Mouse (Mus musculus) liver, postnatal 0 days (tissue): ENCODE measurements around the gene Gnao1. TPM values are rescaled to one million over a fixed set of nuclear protein-coding genes. Genes with fewer than 3 reads are reported as not detected.

Experiments used
- ATAC-seq: fragments of 200-750 bp; cut with Nextera tagmentation; 2 replicates; pipeline ENCODE4 v1.8.0; 2017; ENCODE audit warnings: mild to moderate bottlenecking, moderate library complexity
- DNase-seq: peaks from one replicate; pipeline ENCODE4 v3.0.0-alpha.2; 2016
- H3K27ac ChIP-seq: fragments of 300-500 bp; sonication (generic); 2 replicates; pipeline ENCODE4 v1.5.1; 2014; ENCODE audit warnings: antibody characterized with exemption, moderate library complexity, mild to moderate bottlenecking, low read depth
- H3K27me3 ChIP-seq: fragments of 300-500 bp; sonication (generic); 2 replicates; pipeline ENCODE4 v1.6.1; 2014; ENCODE audit warnings: low read length, control low read depth, mixed read lengths; ENCODE audit not compliant: insufficient read depth
- H3K36me3 ChIP-seq: fragments of 300-500 bp; sonication (generic); replicated peaks from 2 replicates; pipeline ENCODE4 v1.6.1; 2014; ENCODE audit warnings: mild to moderate bottlenecking, control low read depth, low read length, moderate library complexity, mixed read lengths; ENCODE audit not compliant: insufficient read depth
- H3K4me1 ChIP-seq: fragments of 300-500 bp; sonication (generic); 2 replicates; pipeline ENCODE4 v1.6.1; 2014; ENCODE audit warnings: antibody characterized with exemption, mild to moderate bottlenecking, control low read depth; ENCODE audit not compliant: insufficient read depth
- H3K4me2 ChIP-seq: fragments of 300-500 bp; sonication (generic); 2 replicates; pipeline ENCODE4 v1.6.1; 2014; ENCODE audit warnings: low read depth, mild to moderate bottlenecking, low read length, moderate library complexity, mixed read lengths
- H3K4me3 ChIP-seq: fragments of 300-500 bp; sonication (generic); 2 replicates; pipeline ENCODE4 v1.5.1; 2014; ENCODE audit warnings: low read depth, low read length
- H3K9ac ChIP-seq: fragments of 300-500 bp; sonication (generic); replicated peaks from 2 replicates; pipeline ENCODE4 v1.6.1; 2014; ENCODE audit warnings: mild to moderate bottlenecking, moderate library complexity
- H3K9me3 ChIP-seq: fragments of 300-500 bp; sonication (generic); 2 replicates; pipeline ENCODE4 v1.6.1; 2016; ENCODE audit warnings: mild to moderate bottlenecking, control low read depth, low read length, mixed read lengths
- CTCF ChIP-seq: sonication (generic); IDR thresholded peaks from 2 replicates; pipeline ENCODE4 v1.5.1; 2016; ENCODE audit warnings: antibody characterized with exemption, low read depth
- EP300 ChIP-seq: IDR thresholded peaks from 2 replicates; pipeline ENCODE4 v1.6.1; 2016; ENCODE audit warnings: antibody characterized with exemption, low read depth, mild to moderate bottlenecking
- WGBS: fragments of 180-500 bp; shearing (Covaris S2); extraction: QIAGEN DNeasy Blood & Tissue Kit; methylation state at CpG from one replicate; pipeline ENCODE4 v1.1.7; 2014; ENCODE audit not compliant: insufficient replicate concordance; 5-methylcytosine and 5-hydroxymethylcytosine counted together
- microRNA-seq: library from miRNA; unstranded; fragments of <30 nt; microRNA quantifications from one replicate; pipeline ENCODE4, GENCODE M21; 2016
- polyA plus RNA-seq: library from polyadenylated mRNA; unstranded; fragments of >200 nt; fragmentation: Nextera tagmentation; extraction: Ambion mirVana; gene quantifications from 2 replicates; pipeline ENCODE4 v1.2.1, GENCODE M21; 2015

Gene Gnao1
- polyA plus RNA-seq, 1 experiment from 2014 or later, result 0.08 TPM

DNA sequence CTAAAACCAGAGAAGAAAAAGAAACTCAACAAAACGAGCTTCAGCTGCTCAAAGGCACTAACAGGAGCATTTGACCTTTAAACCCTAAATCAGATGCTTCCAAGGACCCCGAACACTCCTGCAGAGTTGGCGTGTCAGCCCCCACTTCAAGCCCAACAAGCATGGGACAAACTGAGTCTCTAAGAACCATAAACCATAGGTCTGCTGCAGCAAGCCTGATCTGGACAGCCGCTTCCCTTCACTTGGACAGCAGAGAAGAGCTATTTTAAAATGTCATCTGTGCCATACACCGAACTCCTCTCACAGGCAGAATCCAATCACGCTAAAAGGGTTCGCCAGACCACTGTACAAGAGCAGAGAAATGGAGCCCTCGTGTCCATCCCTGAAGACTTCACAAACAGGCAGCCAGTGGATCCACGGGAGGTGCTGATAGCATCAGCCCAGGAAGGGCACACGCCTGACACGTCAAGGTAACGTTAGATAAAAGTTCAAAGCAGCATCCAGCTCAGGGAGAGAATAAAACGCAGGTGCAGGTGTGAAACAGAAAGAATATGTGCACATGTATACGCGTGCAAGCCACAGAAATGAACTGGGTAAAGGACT, 199.6 kb downstream of the Gnao1 start:
- peak overlapping the region; percentile 100 for H3K4me2 ChIP-seq
- H3K4me1 ChIP-seq, result peaks cover 40% of the 10 kb centered on the region
- no peaks in the 10 kb centered on the region for H3K27me3 ChIP-seq
- DNase-seq, result no peak
- H3K4me3 ChIP-seq, result no peak overlapping the region
- H3K9ac ChIP-seq, result peak overlapping the region; percentile 57; the same call in 1 of the 2 replicates
- ATAC-seq, result no peak
- WGBS, result 49% methylated on average over 15 of the region's 15 CpGs
- H3K27ac ChIP-seq, result 0 out of 2 replicates have a peak overlapping the region, but pooled peaks have one; percentile 45
- H3K9me3 ChIP-seq, result no peaks in the 10 kb centered on the region
- TF ChIP-seq CTCF (no peak), EP300 (no peak)
- peaks cover 11% of the 10 kb centered on the region for H3K36me3 ChIP-seq

DNA sequence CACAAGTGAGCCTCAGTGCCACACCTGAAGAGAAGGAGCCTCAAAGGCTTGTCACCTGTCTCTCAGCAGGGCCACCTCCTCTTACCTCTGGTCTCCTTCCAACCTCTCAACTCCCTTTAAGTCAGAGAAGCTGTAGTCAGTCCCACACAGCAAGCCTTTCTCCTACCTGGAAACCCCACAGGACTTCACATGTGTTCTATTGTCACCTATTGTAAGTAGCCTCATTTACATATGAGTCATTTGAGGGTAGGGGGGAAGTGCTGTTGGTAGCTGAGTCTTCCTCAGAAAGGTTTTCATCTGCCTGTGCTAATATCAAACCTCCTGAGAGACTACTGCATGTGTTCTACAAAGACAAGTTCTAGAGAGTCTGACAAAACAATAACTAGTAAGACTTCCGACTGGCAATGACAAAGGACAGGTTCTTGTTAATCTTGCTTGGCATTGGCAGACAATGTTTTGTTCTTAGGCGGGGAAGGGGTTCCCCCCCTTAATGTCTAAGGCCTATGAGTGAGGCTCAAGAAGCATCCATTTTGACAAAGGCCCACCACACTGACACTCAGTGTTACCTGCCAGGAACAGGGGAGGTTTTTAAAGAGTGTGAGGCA, 200.4 kb downstream of the Gnao1 start:
- H3K9me3 ChIP-seq, result no peaks in the 10 kb centered on the region
- H3K9ac ChIP-seq, result peak overlapping the region; percentile 57
- no peak for ATAC-seq
- no peak for TF ChIP-seq EP300
- no peak for TF ChIP-seq CTCF
- WGBS, result 57% methylated on average over 2 of the region's 2 CpGs
- DNase-seq, result no peak
- H3K4me3 ChIP-seq, result peak overlapping the region; percentile 95
- H3K27ac ChIP-seq, result peak overlapping the region; percentile 99
- H3K36me3 ChIP-seq, result peaks cover 2% of the 10 kb centered on the region; the same call in 1 of the 2 replicates
- peak overlapping the region; percentile 100 for H3K4me2 ChIP-seq
- H3K4me1 ChIP-seq, result peaks cover 46% of the 10 kb centered on the region
- H3K27me3 ChIP-seq, result no peaks in the 10 kb centered on the region

GRCm38 (mm10) chr8:94011076-94012012, 201.6 kb downstream of the Gnao1 start:
- 1% methylated on average over 48 of the region's 48 CpGs for WGBS
- peaks cover 46% of the 10 kb centered on the region for H3K4me1 ChIP-seq
- H3K9ac ChIP-seq, result peak overlapping the region; percentile 99
- H3K27ac ChIP-seq, result peak overlapping the region; percentile 99
- peak overlapping the region; percentile 95 for H3K4me3 ChIP-seq
- DNase-seq (peak; percentile 55), ATAC-seq (no peak)
- no peaks in the 10 kb centered on the region for H3K36me3 ChIP-seq
- peak overlapping the region; percentile 100 for H3K4me2 ChIP-seq
- no peaks in the 10 kb centered on the region for H3K27me3 ChIP-seq
- TF ChIP-seq EP300 (peak; percentile 57), CTCF (0 out of 2 replicates have a peak, but pooled peaks have one; percentile 7)
- H3K9me3 ChIP-seq, result no peaks in the 10 kb centered on the region

DNA sequence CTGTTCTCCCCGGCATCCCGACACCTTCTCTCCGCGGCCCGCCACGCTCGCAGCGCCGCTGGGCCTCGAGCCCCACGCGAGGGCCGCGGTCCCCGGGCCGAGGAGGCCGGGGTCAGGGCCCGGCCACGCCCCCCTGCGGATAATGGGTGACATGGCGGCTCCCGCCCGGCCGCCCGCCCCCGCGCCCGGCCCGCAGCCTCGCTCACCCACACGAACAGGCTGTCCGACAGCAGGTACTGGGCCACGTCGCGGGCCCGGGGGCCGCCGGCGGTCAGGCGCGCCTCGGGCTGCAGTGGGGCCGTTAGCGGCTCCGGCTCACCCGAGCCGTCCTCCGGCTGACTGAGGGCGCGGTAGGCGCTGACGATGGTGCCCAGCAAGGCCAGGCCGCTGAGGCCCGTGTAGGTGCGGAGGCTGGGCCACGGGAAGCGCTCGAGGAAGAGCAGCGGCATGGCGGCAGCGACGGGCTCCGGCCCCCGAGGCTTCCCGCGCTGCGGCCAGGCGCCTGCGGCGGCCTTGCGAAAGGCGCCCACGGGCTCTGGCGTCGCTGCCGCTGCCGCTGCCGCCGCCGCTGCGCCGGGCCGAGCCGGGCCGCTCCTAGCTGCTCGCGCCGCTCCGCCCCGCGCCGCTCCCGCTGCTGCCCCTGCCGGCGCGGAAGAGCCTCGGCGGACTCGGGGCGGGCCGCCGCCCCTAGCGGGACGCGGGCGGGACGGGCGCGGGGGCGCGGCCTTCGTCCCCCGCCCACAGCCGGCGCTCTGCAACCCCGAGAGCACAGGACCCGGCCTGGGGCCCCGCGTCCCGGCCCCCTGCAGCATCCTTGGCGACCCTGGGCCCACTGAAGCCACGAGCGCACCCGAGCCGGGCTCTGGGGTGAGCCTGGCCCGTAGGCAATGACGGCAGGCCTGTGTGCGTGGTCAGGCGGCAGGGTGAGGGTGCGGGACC, 202.5 kb downstream of the Gnao1 start, which contains the start of gene Amfr:
Gene Amfr, minus strand, starts transcription at position 830 of the 939 bp plus-strand sequence.
- ATAC-seq (peak; percentile 93), DNase-seq (peak; percentile 85)
- Histone ChIP-seq H3K4me2 (peak within 1 kb of the TSS; percentile 100), H3K36me3 (no peaks in the 10 kb centered on the region), H3K4me3 (peak within 1 kb of the TSS; percentile 95), H3K9me3 (no peaks in the 10 kb centered on the region), H3K27me3 (no peaks in the 10 kb centered on the region), H3K27ac (peak within 1 kb of the TSS; percentile 99), H3K4me1 (peaks cover 46% of the 10 kb centered on the region), H3K9ac (peak within 1 kb of the TSS; percentile 99)
- no peak for TF ChIP-seq EP300
- TF ChIP-seq CTCF, result peak; percentile 19; the same call in 1 of the 2 replicates
- WGBS, result under 1% methylated on average over 91 of the region's 130 CpGs

GRCm38 (mm10) chr8:94013026-94013612, 203.4 kb downstream of the Gnao1 start:
- Histone ChIP-seq H3K27me3 (no peaks in the 10 kb centered on the region), H3K9me3 (no peaks in the 10 kb centered on the region), H3K9ac (peak overlapping the region; percentile 99), H3K4me2 (peak overlapping the region; percentile 100), H3K4me3 (peak overlapping the region; percentile 95), H3K36me3 (no peaks in the 10 kb centered on the region), H3K4me1 (peaks cover 42% of the 10 kb centered on the region), H3K27ac (peak overlapping the region; percentile 99)
- peak; percentile 43 for ATAC-seq
- no peak for TF ChIP-seq CTCF
- peak; percentile 62 for TF ChIP-seq EP300
- 19% methylated on average over 7 of the region's 7 CpGs for WGBS
- DNase-seq, result no peak

Small RNA genes within 50 kb of the gene (microRNA-seq; reads per million reads assigned to microRNA genes)
- gene Gm24159, result not detected

Other genes with a start within 250 kb of the Gnao1 start
- gene Amfr, start 202.9 kb downstream of the Gnao1 start, polyA plus RNA-seq, result 60.2 and 66.9 TPM in 2 replicates
- gene Nudt21, start 227.1 kb downstream of the Gnao1 start, polyA plus RNA-seq, result 52.6 and 59.8 TPM in 2 replicates
- gene Ogfod1, start 227.2 kb downstream of the Gnao1 start, polyA plus RNA-seq, result 3.5 and 3.9 TPM in 2 replicates